Mouse (Mus musculus): Measurements from ENCODE around the gene Cit.

Gene Cit

DNA sequence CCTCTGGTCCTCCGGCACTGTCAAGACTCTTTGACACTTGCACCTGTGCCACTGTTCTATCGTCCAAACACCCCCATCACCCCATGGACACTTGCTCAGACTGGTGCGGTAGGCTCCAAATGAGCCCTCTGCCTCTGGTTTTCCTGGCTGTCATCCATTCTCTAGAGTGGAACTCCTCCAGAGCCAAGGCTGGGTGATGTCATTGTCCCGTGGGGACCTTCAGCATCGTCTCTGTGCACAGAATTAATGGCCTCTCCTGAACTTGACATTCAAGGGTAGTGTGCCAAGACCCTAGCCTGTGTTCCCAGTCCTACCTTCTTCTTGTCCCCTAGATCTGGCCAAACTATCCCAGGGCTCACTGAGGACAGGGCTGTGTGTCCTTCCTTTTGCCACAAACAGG is 70.4 kb downstream of the Cit start:
- DNase-seq (ENCODE audit: low read depth), result no peak

DNA sequence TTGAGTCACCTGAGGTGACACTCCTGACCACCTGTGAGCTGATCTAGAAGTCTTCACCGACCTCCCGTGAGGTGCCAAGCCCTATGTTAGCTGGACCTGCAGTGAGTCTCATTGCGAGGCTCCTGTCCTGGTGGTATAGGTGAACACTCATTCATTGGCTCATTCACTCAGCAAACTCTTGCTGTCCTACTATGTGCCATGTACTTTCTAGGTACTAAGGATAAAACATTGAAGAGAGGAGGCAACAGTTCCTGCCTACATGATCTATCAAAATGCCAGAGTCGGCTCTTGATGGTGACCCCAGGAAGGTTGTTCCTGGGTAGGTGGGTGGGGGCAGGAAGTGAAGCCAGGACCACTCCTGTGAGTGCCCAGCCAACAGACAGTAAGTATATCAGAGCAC is 72.9 kb downstream of the Cit start:
- no peak for DNase-seq (ENCODE audit: low read depth)

GRCm38 (mm10) chr5:115918597-115919351 is 73.7 kb downstream of the Cit start:
- DNase-seq (ENCODE audit: low read depth), result no peak

DNA sequence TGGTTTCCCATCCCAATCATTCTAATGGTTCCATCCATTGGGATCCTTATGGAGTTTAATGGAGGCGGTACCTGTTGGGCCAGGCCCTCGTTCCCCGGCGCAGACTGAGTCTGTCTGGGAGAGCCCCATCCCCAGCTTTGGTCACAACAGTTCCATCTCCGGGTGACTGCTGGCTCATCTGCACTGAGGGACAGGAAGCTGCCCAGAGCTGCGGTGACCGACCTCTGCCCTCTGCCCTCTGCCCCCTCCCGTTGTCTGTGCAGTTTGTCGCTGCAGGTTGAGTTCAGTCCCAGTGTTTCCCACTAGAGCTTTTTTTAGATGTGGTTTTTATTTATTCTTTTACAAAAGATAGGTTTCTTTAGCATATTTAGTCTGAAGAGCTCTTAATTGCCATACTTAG is 76.9 kb downstream of the Cit start:
- DNase-seq (ENCODE audit: low read depth), result no peak

DNA sequence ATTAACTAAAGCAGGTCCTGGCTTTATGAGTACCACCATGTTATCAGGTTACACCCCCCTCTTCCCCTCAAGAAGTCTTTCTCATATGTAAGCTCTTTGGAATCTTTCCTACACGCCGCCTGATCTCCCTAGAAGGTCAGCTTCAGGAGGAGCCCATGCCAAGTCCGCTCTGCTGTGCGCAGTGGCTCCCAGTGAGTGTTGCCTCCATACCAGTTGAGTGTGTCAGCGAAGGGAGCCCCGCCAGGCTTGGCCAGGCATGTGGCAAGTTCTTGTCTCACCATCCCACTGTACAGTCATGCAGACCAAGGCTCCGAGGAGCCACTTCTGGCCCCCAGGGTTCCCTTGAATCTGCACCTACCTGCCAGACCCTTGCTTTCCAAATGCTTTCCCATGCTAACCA is 79.9 kb downstream of the Cit start:
- DNase-seq (ENCODE audit: low read depth), result no peak

DNA sequence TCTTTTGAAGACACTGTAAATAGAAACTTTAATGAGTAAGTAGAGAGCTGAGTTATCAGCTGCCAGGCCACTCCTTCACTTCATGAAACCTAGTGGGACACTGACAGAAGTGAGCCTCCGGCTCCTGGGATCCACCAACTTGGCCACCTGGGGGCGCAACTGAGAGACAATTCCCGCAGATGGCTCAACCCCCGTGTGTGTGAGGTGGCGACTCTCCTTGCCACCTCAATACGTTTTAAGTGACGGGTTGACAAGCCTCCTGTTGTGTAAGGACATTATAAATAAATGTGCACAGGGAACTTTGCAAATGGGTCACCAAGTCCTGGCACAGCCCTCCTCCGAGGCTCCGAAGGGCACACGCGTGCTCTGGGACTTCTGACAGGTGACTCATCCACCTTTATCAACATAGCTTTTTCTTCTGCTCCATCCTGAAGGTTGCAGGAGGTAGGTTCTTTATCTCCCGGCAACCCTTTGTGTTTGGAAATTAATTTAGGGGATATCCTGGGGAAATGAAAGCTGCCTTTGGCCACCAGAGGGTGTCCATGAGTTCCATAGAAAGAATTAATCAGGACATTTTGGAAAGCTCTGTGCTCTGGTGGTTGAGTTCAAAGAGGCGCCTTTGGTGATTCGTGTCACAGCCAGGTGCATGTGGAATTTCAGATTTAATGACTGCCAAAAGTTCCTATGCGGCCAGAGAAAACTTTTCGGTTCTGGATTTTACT is 83.9 kb downstream of the Cit start:
- DNase-seq (ENCODE audit: low read depth), result peak; percentile 29

DNA sequence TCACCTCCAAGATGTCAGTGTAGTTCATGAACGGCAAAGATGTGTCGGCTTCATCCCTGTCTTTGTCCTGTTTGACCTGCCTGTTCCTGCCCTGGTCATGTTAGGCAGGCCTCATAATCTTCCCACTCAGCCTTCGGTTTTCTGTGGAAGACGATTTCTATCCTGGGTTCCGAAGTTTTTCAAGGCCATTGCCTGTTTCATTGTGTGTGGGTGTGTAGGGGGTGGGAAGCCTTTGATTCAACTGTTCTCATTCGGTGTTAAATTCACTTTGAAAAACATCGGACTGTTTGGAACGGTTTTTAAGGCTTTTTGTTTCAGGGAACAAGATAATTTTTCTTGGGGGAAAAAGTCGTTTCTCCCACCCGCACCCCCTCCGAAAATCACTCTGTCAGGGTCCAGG is 87.2 kb downstream of the Cit start:
- DNase-seq (ENCODE audit: low read depth), result no peak

DNA sequence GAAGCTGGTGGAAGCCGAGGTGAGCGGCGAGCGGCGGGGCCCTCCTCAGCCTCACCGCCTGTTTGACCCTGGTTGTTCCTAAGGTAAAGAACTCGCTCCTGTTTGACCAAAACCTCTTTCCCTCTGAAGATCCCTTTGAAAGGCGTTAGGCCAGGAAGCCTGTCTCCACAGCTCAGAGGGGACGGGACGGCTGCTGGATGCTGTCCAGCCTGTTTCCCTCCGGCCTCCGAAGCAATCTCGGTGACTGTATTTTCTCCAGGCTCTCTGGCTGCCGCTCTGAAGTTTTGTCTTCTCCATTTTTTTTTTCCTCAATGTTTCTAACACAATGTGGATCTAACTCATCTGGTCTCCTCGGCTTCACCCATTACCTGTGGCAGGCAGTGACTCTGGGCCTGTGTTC is 91.8 kb downstream of the Cit start:
- no peak for DNase-seq (ENCODE audit: low read depth)

DNA sequence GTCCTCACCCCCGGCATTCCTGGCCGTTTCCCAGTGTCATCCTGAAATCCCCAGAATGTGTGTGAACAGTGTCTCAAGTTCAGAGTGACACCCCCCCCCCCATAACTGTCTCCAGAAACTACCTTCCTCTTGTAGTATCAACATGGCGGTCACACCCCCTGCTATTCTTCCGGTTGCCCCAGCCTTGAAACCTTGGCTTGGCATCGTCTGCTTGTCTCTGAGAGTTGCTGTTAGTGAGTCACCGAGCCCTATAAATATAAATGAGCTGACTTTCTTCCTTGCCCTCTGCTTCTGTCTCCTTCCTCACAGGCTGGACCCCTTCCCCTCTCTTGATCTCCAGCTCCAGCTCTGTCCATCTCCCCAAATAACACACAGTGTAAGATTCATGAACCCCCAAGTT is 92.5 kb downstream of the Cit start:
- DNase-seq (ENCODE audit: low read depth), result no peak

DNA sequence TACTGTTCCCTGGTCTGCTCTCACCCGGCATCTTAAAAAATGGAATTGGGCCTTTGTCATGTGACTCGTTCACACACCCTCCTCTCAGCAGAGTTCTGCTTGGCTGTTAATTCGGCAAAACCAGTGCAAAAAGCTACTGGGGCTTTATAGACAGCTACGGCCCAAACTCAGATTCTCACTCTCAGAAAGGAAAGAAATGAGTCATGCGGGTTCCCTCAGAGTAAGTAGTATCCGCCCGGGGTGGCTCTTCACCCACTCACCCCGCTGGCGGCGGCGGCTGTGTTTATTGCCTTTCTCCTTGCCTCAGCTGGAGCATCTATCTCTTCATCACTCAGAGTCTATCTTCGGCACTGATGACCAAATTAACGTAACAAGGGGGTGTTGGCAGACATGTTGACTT is 93.9 kb downstream of the Cit start:
- peak; percentile 45 for DNase-seq (ENCODE audit: low read depth)

DNA sequence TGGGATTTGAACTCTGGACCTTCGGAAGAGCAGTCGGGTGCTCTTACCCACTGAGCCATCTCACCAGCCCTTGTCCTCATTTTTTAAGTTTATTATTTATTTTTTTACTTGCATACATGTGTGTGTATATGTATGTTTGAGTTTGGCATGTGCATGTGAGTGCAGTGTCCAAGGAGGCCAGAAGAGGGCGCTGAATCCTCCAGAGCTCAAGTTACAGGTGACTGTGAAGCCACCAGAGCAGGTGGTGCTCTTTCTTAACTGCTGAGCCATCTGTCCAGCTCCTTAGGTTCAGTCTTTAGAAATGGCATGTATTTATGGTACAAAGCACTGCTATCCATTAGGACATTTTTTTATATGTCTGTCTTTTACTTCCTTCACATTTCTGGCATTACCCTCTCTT is 97.3 kb downstream of the Cit start:
- no peak for DNase-seq (ENCODE audit: low read depth)

- DNase-seq (ENCODE audit: low read depth), result no peak
Observed at GRCm38 (mm10) chr5:115944791-115945490, 99.9 kb downstream of the Cit start.

GRCm38 (mm10) chr5:115947622-115948353 is 102.7 kb downstream of the Cit start:
- no peak for DNase-seq (ENCODE audit: low read depth)

DNA sequence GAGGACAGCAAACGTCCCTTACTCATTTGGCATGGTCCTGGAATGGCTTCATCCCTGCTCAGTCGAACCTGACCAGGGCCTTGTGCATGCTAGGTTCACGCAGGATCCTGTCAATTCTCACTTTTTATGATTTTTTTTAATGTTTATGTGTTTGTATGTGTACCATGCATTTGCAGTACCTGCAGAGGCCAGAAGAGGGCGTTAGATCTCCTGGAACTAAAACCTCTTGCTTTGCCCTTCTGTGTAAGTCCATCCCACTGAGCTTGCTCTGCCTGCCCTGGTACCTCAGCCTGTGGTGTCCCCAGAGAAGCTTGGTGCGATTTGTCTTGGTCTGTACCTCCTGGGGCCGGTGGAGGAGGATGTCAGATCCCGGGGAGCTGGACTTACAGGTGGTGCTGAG is 105.9 kb downstream of the Cit start:
- DNase-seq (ENCODE audit: low read depth), result no peak

DNA sequence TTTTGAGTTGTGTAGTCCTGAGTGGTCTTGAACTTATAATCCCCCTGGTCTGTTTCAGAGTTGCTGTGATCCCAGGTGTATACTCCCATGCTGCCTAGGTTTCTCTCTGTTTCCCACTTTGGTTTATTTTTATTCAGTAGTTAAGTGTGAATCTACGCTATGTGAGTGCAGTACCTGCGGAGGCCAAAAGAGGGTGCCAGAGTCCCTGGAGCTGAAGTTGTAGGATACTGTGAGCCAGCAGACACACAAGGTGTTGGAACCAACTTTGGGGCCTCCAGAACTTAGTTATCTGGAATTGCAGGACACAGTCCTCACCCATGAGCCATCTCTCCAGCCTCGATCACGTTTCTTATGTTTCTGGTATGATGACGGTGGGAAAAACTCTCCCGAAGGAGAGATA is 108.1 kb downstream of the Cit start:
- peak; percentile 29 for DNase-seq (ENCODE audit: low read depth)

GRCm38 (mm10) chr5:115954084-115954483 is 109.0 kb downstream of the Cit start:
- no peak for DNase-seq (ENCODE audit: low read depth)

DNA sequence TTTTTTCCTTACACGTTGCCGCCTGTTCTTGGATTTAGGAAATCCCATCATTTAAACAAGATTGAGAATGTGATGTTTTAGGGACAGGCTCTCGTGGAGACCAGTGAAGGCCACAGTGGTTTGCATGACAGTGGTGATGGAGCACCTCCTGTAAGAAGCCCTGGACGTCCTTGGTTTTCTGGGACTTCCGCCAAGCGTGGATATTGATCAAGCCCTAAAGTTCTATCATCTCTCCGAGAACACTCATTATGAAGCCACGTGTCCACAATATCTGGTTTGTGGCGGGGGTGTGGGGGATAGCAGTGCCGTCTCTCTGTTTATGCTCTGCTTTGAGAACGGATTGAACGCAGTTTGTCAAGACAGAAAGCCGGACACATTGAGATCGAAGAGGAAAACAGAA is 109.5 kb downstream of the Cit start:
- no peak for DNase-seq (ENCODE audit: low read depth)

DNA sequence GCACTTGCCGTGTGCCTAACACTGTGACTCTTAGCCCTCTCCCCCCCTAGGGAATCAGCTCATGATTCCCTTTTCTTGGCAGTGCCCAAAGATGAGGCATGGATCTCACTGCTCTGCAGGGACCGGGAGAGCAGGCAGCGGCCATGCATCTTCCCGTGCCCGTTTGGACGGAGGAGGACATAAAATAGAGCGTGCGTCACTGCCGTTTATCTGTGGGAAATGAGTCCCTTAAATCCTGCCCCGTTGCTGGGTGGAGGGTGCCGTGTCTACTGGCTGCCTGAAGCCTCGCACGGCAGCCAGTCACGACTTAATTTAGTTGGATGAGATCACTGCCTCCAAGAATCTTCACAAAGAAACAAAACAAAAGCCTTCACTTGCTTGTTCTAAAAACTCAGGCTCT is 110.1 kb downstream of the Cit start:
- no peak for DNase-seq (ENCODE audit: low read depth)

DNA sequence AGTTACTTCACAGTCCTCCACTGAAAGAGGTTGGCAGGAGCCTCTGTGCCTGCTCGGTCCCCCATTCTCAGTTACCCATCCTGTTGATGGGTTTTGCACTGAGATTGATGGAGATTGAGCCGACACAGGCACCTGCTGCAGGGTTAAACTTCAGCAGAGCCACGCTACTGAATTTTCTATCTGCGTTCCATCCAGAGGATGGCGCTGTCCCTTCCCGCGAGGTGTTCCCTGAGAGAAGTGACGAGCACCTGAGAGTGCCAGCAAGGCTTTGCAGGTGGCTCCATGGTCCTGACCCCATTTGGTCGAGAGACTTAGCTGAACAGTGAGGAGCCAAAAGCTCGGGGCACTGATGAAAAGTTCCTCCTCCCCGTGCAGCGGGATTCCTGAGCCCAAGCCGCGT is 111.0 kb downstream of the Cit start:
- no peak for DNase-seq (ENCODE audit: low read depth)

DNA sequence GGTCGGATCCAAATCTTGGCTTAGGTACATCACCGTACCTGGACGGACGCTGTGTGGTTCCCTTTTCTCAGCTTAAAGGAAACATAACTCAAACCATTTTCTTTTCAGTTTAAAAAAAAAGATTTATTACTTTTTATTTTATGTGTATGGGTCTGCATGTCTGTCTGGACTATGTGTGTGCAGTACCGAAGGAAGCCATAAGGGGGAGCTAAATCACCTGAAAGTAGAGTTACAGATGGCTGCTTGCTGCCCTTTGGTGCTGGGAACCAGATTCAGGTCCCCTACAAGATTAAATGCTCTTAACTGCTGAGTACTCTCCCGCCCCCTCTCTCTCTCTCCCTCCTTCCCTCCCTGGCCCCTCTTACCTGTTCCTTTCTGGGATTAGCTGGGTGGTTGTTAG is 112.1 kb downstream of the Cit start:
- DNase-seq (ENCODE audit: low read depth), result peak; percentile 40

- no peak for DNase-seq (ENCODE audit: low read depth)
Observed at GRCm38 (mm10) chr5:115958344-115958743, 113.3 kb downstream of the Cit start.

DNA sequence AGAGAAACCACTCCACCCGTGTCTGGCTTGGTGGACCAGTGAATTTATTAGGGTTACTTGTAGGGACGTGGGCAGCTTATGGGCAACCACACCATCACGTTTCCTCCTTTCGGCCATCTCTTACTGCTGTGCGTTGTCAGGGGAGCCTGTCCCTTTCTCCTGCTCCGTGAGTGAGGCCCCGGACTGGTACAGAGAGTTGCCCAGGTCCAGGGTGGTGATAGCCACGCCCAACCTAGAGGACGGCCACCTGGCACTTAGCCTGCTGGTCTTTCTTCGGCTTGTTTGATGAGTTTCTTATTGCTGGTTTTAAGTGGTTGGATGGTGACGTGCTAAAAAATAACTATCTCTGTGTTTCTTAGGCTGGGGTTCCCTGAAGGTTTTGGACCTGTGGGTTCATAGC is 113.7 kb downstream of the Cit start:
- no peak for DNase-seq (ENCODE audit: low read depth)

DNA sequence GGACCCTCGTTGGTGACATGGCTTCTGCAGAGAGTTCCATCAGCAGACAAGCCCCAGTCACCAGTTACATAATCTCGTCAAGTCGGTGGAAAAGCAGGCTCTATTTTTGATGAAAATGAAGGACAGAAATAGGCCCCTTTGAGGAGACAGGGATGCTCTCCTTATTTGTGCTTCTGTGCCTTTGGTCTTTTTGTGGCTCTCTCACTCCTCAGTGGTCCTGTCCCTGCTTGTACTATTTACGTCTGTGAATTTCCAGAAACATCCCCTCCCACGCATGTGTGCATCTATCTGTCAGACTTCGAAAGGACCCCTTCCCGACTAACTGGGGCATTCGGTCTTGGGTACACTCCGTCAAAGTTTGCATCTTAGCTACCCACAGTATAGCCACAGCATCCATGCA is 116.7 kb downstream of the Cit start:
- DNase-seq (ENCODE audit: low read depth), result no peak
